Mouse (Mus musculus): ENCODE data around the gene Appbp2.

Gene Appbp2

DNA sequence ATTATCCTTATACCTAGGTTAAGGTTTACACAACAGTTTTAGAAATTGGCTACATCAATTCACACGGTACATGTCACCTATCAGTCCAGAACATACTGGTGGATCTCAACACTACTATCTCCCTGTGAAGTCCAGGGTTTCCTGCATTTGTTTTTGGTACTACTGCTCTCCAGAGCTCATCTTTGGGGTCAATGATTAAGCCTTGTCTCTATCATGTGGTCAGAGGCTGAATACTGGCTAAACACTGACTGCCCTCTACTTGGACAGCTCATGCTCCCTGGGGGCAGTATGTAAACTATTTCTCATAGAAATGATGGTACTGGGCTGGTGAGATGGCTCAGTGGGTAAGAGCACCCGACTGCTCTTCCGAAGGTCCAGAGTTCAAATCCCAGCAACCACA is 11.7 kb downstream of the Appbp2 start:
- no peak for DNase-seq (ENCODE audit: low read depth, low spot score)

DNA sequence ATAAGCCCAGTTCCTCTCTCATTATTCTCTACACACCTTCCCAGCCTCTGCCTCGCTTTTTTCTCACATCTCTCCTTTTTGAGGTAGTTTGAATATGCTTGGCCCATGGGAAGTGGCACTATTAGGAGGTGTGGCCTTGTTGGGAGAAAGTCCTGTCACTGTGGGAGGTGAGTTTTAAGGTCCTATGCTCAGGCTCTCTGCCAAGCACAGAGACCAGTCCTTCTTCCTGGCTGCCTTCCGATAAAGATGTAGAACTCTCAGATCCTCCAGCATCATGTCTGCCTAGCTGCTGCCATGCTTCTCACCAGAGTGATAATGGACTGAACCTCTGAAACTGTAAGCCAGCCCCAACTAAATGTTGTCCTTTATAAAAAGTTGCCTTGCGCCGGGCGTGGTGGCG is 12.4 kb downstream of the Appbp2 start:
- DNase-seq (ENCODE audit: low read depth, low spot score) = no peak

DNA sequence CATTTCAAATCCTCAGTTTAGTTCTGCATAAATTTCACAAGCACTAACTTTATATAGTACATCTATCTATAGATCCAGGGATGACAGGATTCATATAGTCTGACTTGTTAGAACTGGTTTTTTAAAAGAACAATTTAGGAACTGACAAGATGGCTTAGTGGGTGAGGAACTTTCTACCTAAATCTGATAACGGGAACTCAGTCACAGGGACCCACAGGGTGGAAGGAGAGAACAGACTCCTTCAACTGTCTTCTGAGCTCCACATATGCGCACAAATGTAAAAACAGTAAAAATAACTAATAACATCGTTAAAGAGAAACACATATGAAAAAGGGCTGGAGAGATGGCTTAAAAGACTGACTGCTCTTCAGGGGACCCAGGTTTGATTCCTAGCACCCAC is 15.9 kb downstream of the Appbp2 start:
- DNase-seq (ENCODE audit: low read depth, low spot score) = no peak

DNA sequence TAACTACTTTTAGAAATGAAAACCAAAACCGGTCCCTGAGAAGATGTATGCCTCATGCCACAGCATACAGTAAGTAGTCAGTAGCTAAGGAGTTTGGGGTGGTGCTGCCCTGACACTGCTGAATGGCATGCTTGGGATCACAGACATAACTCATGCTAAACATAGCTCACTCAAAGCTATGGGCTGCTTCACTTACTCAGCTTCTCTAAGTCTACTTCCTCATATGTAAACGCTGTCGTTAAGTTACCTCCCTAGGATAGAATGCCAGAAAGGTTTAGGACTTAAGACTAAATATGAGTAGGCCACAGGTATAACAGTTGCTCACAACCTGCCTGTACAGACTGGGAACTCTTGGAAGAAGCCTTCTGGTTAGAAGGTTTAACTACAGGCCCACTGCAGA is 20.3 kb downstream of the Appbp2 start:
- no peak for DNase-seq (ENCODE audit: low read depth, low spot score)

DNA sequence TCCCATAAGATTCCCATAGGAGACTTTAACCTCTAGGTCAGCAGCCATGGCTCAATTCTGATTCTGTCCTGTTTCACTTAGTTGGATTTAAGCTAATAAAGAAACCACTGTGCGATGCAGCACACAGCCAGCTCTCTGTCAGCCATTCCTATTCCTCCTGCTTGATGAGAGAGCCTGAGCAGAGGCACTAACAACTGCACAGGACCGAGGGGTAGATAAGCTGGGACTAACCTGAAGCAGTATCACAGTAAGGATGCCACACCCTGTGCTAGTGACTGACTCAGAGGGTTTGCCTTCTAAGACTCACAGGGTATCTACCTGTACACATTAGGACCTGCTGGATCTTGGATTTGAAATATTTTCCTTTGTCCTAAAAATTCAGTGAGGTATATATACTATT is 21.7 kb downstream of the Appbp2 start:
- no peak for DNase-seq (ENCODE audit: low read depth, low spot score)

DNA sequence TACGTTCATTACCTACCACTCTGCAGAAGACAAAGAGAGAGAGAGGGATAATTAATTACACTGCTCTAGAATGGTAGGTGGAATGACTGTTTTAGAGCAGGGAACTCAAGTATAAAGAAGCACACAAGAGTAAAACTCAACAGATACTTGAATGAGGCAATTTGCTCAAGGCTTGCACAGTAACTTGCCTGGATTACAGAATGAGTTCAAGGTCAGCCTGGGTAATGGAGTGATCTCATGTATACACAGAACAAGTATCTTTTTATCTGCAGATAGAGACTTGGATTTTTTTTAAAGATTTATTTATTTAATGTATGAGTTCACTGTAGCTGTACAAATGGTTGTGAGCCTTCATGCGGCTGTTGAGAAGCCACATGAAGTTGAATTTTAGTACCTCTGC is 23.8 kb downstream of the Appbp2 start:
- no peak for DNase-seq (ENCODE audit: low read depth, low spot score)

DNA sequence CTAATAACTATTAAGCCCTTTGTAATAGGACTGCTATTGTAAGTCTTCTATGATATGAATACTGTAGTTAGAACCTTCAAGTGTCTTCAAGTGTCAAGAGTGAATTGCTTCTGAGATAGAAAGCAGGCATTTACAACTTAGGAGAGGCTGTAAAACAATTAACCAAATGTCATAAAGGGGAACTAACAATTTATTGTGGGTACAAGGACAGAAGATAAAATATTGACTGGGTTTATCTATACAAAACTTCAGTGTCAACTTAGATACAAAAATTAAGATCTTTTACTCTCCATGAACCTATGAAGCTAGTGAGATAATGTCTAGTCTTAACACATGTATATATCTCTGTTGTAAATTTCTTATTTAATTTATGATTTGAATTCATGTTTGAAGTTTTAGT is 28.7 kb downstream of the Appbp2 start:
- DNase-seq (ENCODE audit: low read depth, low spot score) = no peak

DNA sequence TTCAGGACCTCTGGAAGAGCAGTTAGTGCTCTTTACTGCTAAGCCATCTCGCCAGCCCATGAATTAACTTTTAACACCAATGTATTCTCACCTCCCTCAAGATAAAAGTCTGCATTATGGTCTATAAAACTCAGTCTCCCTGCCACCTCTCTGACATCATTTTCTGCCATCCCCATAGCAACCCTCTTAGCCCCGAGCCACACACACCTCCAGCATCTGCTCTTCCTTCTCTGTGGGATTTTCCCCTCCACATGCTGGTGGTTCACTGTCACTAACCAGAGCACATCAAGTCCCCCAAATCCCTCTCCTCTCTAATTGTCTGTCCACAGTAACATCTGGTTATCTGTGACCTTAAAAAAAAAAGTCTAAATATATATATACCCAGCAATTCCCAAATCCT is 36.0 kb downstream of the Appbp2 start:
- no peak for DNase-seq (ENCODE audit: low read depth, low spot score)

DNA sequence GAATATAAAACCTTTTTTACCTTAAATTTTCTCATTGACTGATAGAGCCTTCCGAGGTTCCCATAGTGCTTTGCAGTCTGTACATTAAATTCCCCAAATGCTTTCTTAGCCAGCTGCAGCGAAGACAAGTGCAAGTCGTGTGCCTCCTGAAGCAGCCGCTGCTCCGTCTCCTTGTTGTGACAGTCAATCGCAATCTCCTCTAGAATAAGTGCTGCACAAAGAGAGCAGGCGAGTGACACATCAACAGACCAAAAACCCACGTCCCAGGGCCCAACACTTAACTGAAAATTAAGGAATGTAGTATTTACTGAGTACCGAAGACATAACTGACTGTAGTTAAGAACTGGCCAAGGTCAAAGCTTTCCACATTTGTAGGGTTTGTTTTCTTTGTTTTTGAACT is 38.9 kb downstream of the Appbp2 start:
- DNase-seq (ENCODE audit: low read depth, low spot score) = no peak

DNA sequence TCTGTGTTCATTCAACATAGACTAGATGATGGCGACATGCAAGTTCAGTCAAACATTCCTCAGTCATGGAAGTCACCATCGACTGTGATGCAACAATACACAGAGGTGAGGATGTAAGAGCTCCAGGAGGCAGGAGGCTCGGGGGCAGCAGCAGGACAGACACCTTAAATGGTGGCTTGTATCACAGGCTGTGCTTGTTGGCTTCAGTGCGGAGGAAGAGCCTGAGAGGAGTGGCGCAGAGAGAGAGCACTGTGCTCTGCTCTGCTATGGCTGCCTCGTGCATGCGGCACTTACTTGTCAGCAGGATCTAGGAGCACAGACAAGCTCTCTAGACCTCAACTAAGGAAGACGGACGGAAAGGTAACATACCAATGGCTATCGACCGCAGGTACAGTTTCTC is 40.7 kb downstream of the Appbp2 start:
- DNase-seq (ENCODE audit: low read depth, low spot score) = no peak

DNA sequence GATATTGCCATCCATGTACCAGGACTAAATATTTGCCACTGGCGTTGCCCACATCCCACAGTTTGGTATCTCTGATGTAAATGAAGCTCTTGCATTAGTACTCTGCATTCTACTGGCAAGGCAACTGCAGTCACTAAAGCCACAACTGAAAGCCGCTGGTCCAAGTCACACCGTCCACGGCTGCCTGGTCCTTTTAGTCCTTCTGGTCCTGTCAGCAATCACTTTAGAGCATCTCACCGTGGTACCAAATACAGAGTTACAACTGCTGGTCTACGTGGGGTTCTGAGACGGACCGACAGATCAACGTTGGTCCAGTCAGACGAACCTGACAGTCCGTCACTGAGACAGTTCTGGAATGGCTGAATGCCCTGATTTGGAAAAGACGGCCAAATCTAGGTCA is 44.2 kb downstream of the Appbp2 start:
- DNase-seq (ENCODE audit: low read depth, low spot score) = no peak

DNA sequence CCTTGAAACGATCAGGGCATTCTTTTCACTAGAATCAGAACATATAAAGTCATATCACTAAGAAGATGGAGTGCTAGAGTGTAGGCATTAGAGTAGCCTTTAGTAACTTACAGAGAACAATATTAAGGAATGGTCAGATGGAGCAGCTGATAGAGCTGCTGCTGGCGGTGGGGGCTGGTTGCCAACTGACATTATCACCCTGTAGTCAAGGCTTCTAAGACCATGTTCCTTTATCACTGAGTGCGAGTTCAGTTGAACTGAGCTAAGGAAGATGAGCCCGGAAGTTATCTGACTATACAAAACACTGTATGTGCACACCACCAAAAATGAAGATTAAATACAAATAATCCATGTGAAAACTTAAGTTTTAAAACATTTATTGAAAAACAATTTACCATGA is 45.8 kb downstream of the Appbp2 start:
- DNase-seq (ENCODE audit: low read depth, low spot score) = no peak

DNA sequence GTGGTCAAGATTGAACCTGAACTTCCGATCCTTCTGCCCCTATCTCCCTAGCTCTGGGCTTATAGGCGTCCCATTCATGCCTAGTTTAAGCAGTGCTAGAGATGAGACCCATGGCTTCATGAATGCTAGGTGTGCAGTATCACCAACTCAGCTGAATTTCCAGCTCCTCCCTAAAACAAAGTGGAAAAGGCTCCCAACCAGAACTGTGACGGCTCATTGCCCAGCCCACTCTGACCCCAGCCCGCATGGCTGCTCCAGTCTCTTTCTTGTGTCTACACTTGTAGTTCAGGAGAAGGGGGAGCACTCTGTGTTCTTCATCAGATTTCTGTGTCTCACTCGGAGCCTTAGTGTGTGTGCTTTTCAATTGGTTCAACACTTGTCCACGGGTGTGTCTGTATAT is 50.1 kb downstream of the Appbp2 start:
- DNase-seq (ENCODE audit: low read depth, low spot score) = no peak

DNA sequence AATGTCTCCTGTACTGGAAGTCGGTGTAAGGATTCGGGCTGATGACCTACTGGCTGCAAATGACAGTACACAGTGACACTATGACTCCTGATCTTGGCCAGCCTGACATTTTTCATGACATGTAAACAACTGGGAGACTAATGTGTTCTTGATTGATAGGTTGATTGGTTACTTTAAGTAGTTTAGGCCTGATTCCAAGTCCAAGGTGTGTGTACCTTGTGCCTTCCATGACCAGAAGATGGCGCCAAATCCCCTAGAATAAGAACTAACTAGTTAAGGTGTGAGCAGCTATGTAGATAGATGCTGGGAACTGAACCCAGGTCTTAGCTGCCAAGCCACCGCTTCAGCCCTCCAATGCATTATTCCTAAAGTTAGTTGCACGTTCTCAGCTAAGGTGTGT is 50.8 kb downstream of the Appbp2 start:
- no peak for DNase-seq (ENCODE audit: low read depth, low spot score)

DNA sequence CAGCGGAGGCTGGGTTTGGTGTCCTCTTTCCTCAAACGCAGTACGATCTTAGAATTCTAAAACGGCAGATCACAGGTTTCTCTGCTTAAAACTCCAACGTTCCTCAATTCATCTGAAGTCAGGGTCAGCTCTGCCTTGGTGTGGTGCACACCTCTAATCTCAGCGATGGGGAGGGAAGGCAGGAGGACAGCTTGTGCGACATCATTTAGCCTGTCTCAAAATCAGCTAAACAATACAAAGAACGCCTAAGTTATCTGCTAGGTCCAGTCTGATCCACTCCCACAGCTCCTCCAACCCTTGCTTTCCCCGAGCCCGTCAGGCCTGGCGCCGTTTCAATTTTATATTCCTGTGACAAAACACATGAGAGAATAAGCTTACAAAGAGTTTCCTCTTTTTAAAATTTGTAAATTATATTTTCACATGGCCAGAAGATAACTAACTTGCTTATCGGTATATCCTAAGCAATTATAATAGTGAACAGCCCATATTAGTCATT is 51.6 kb downstream of the Appbp2 start:
- DNase-seq (ENCODE audit: low read depth, low spot score) = no peak

DNA sequence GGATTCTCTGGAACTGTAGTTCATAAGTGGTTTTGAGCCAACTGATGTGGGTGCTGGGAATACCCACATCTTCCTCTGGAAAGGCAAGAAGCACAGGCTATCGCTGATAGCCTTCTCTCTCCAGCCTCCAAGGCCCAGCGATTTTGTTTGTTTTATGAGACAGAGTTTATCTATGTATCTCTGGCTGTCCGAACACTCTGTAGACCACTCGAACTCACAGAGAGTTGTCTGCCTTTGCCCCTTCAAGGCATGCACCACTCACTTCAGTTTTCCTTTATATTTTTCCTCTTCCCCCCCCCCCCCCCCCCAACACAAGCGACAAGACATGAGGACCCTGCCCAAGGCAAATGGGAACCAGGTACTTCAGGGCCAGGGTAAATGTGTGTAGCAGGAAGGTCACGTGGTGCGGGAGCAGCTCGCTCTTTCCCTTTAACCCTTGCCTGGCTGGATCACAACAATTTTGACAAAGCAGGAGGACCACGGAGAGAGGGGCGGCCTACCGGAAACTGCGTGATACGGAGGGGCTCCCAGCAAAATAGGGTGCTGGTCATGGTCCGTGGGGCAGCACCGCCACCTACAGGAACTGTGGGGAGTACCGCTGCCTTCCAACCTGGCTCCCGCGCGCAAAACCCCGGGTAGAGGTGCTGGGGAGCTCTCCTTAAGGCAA is 52.2 kb downstream of the Appbp2 start:
- peak; percentile 85 for DNase-seq (ENCODE audit: low read depth, low spot score)

DNA sequence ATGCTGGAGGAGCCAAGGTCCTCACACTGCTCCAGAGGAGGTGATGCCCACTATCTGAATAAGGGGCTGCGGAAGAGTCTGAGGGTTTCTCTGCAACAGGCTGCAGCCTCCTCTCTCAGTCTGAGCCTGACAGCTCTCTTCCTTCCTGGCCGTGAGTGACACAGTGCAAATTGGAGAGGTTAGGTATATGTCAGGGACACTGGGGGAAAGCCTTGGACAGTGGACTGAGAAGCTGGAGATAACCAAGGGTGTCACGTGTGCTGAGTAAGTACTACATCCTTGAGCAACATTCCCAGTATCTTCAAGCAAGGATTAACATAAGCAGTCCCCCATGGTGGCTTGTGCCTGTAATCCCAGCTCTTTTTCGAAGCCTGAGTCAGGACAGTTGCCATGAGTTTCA is 56.5 kb downstream of the Appbp2 start:
- no peak for DNase-seq (ENCODE audit: low read depth, low spot score)

DNA sequence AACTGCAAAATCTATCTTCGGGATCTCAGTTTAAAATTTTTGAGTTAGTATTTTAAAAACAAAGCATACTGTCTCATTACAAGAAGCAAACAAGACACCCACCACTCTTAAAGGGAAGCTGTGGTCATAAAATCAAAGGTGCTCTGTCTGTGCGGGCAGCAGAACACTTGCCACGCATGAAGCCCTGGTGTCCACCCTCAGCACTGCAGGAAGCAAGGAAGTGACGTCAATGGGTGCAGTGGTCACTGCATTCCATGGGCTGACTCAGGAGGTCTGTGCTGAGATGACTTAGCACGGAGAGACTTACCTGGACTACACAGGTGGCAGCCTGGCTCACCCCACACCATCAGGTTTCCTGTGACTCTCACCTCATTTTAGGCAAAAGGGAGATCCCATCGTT is 57.2 kb downstream of the Appbp2 start:
- no peak for DNase-seq (ENCODE audit: low read depth, low spot score)

DNA sequence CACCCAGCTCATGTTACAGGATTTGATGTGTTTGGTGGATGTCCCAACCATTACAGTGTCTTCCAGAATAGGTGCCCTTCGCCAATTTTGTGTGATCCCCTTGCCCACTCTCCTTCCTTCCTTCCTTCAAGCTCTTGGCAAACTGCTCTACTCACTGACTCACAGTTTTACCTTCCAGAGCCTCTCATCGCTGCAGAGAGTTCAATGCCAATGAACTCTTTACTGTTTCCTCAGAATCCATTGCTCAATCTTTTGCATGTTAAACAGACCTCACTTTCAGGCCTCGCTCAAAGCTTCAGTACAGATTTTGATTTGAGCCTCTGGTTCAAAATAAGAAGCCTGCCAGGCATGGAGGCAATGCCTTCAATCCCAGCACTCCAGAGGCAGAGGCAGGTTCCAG is 59.0 kb downstream of the Appbp2 start:
- no peak for DNase-seq (ENCODE audit: low read depth, low spot score)

DNA sequence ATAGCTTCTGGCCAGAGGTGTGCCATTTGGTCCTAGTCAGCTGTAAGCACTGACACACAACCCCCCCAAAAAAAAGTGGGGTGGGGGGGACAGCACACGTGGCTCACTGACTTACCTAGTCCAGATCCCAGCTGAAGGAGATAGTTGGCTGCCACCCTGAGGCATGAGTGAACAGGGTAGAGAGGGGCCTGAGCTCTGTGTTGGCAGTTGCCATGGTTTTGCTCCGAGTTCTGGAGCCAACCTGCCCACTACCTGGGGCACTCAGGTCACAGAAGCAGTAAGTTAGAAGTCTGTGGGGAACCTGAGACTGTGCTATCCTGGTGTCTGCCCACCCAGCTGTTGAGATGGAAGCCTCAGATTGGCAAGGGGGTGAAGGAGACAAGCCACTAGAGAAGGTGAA is 64.1 kb downstream of the Appbp2 start:
- no peak for DNase-seq (ENCODE audit: low read depth, low spot score)

DNA sequence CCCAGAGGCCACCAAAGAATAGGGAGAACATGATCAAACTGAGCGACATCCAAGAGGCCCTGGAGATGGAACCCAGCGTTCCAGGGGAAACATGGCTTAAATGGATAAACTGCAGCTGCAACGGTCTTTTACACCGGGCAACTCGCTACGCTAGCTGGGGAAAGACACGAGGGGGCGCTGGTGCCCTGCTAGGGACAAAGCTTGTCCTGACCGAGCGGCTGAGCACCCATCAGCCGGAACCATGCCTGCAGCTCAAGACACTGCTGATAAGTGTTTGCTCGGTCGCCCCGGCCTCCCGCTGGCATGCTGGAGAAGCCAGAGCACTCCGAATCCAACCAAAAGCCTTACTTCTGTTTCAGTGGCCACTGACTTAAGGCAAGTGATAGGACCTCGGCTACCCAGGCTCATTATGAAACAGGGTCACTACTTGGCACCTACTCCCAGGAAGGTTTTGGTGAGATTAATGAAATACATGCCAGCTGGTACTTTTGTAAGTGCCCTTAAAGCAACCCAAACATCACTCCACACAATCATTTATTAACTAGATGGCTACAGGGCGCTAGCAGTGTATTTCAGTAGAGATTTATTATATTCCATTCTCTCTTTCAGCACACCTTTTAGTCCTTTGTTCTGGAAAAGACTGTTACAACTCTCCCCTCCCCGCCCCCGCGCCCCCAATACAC is 64.7 kb downstream of the Appbp2 start, which contains the start of gene 1700125H20Rik:
1700125H20Rik (plus strand) TSS at position 347 of the 683 bp plus-strand sequence.
- DNase-seq (ENCODE audit: low read depth, low spot score) = peak; percentile 39

DNA sequence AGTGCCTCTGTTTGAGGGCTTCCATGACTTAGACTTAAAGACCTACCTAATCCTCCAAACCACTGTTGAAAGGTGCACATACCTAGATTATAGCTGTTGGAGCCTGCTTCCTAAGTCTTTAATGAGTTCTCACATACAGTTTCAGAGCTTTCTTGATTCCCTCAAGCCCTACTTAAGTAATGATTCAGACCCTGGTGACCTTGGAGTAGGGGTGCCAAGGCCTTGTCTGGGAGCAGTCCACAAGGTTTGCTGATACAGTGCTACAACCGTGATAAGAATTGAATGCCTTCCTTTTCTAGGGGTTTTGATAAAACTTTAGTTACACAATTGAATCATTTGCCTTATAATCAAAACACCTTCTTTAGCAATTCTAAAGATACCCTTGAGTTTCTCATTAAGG is 67.4 kb downstream of the Appbp2 start:
- no peak for DNase-seq (ENCODE audit: low read depth, low spot score)

DNA sequence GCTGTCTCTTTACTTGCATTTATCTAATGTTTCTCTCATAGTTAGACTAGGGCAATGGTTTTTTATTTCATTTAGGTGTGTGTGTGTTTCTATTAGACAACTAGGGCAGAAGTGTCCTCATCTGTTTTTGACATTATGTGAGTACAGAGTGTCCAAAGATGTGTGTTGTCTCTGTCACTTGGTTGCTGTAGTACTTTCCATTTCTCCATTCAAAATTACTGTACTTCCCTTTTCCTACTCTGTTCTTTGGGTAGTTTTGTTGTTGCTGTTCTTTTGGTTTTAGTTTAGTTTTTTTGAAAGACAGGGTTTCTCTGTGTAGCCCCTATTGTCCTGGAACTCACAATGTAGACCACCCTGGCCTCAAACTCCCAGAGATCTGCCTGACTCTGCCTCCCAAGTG is 70.6 kb downstream of the Appbp2 start:
- DNase-seq (ENCODE audit: low read depth, low spot score) = no peak
